8 mouse cellular contexts compared by ENCODE assay signal in the genomic region with DNA sequence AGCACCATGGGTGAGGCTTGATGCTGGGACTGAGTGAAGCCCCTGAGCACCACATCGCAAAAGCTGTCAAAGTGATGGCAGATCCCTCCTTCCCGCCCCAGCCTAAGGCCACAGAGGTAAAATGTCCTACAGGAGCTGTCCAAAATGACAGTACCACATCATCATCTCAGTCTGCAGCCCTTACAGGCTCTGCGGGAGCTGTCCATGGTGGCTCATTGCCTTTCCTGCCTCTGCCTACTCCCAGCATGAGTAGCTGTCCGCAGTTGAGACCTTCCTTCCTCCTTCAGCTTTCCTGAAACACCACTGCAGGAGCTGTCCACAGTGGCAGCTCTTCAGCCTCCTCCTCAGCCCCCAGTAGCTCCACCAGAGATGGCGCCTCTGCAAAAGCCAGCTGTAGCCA. TPM values are rescaled to one million over a fixed set of nuclear protein-coding genes. Genes with fewer than 3 reads are reported as not detected.
DNase-seq lines count a peak whose midpoint lies in the region; ATAC-seq lines count a peak whose summit lies in the region.
"Had no signal": no experiment of that assay in that cellular context is flagged by ENCODE, and none has a peak within 500 bp of the region (broad histone marks: within the 10 kb centered on the region; RNA-seq: fewer than 3 reads in every experiment).

No protein-coding gene starts in this region.

- H3K4me1 ChIP-seq in kidney, embryonic 14.5 days (ENCODE audit: control insufficient read depth, insufficient read depth, low read length): no peaks in the 10 kb centered on the region
- H3K4me1 ChIP-seq in midbrain, embryonic 16.5 days (ENCODE audit: control insufficient read depth, insufficient read depth, low read length): peaks cover 13% of the 10 kb centered on the region
- no peaks in the 10 kb centered on the region for H3K4me1 ChIP-seq in hindbrain, embryonic 11.5 days (replicated peaks; ENCODE audit: control insufficient read depth, insufficient read depth, low read length)

- H3K36me3 ChIP-seq in kidney, embryonic 14.5 days (ENCODE audit: control insufficient read depth, insufficient read depth, low read length): no peaks in the 10 kb centered on the region; the same call in 1 of the 2 replicates
- no peaks in the 10 kb centered on the region for H3K36me3 ChIP-seq in midbrain, embryonic 16.5 days (ENCODE audit: control insufficient read depth, insufficient read depth, low read length)
- no peaks in the 10 kb centered on the region for H3K36me3 ChIP-seq in hindbrain, embryonic 11.5 days (ENCODE audit: control insufficient read depth, insufficient read depth, low read length)

- no peak overlapping the region for H3K4me3 ChIP-seq in kidney, embryonic 14.5 days (ENCODE audit: low read length)
- no peak overlapping the region for H3K4me3 ChIP-seq in midbrain, embryonic 16.5 days (ENCODE audit: low read depth, low read length)
- no peak overlapping the region for H3K4me3 ChIP-seq in hindbrain, embryonic 11.5 days (ENCODE audit: low read depth, low read length)
- H3K4me3 ChIP-seq: neural tube, embryonic 13.5 days had no signal

- H3K27ac ChIP-seq in kidney, embryonic 14.5 days (ENCODE audit: low read depth, low read length): no peak overlapping the region
- no peak overlapping the region for H3K27ac ChIP-seq in midbrain, embryonic 16.5 days (ENCODE audit: low read length)
- H3K27ac ChIP-seq in hindbrain, embryonic 11.5 days (ENCODE audit: low read depth, low read length): no peak overlapping the region
- H3K27ac ChIP-seq: neural tube, embryonic 13.5 days had no signal

- H3K9me3 ChIP-seq in kidney, embryonic 14.5 days (ENCODE audit: control insufficient read depth, low read length): no peaks in the 10 kb centered on the region
- H3K9me3 ChIP-seq in midbrain, embryonic 16.5 days (replicated peaks; ENCODE audit: control insufficient read depth, low read length, poor library complexity, severe bottlenecking): no peaks in the 10 kb centered on the region
- H3K9me3 ChIP-seq in hindbrain, embryonic 11.5 days (ENCODE audit: control insufficient read depth, low read length): no peaks in the 10 kb centered on the region
- H3K9me3 ChIP-seq: neural tube, embryonic 13.5 days had no signal

- no peaks in the 10 kb centered on the region for H3K27me3 ChIP-seq in kidney, embryonic 14.5 days (ENCODE audit: control insufficient read depth, insufficient read depth, low read length)
- no peaks in the 10 kb centered on the region for H3K27me3 ChIP-seq in midbrain, embryonic 16.5 days (ENCODE audit: control insufficient read depth, insufficient read depth, low read depth, low read length)
- no peaks in the 10 kb centered on the region for H3K27me3 ChIP-seq in hindbrain, embryonic 11.5 days (ENCODE audit: control insufficient read depth, insufficient read depth, low read length)
- H3K27me3 ChIP-seq: neural tube, embryonic 13.5 days had no signal

- no peak overlapping the region for H3K9ac ChIP-seq in kidney, embryonic 14.5 days (ENCODE audit: low read depth, low read length)
- no peak overlapping the region for H3K9ac ChIP-seq in midbrain, embryonic 16.5 days (ENCODE audit: low read depth, low read length)
- no peak overlapping the region for H3K9ac ChIP-seq in hindbrain, embryonic 11.5 days (ENCODE audit: low read depth, low read length)
- H3K9ac ChIP-seq: neural tube, embryonic 13.5 days had no signal

- H3K4me2 ChIP-seq in kidney, embryonic 14.5 days (replicated peaks; ENCODE audit: low read depth, low read length): no peak overlapping the region
- H3K4me2 ChIP-seq in midbrain, embryonic 16.5 days (ENCODE audit: low read length): no peak overlapping the region
- H3K4me2 ChIP-seq in hindbrain, embryonic 11.5 days (replicated peaks; ENCODE audit: low read depth, low read length): no peak overlapping the region
- H3K4me2 ChIP-seq: neural tube, embryonic 13.5 days had no signal

- ATAC-seq in kidney, embryonic 14.5 days (ENCODE audit: low FRiP score, low TSS enrichment): no peak; the same call in 1 of the 2 replicates
- peak; percentile 99 for ATAC-seq in megakaryocyte progenitor cell, adult 5-6 weeks (replicated peaks; ENCODE audit: poor library complexity)
- no peak for ATAC-seq in midbrain, embryonic 16.5 days
- no peak for ATAC-seq in hindbrain, embryonic 11.5 days (ENCODE audit: low FRiP score)

- DNase-seq in kidney, adult 9 months: peak; percentile 31
- DNase-seq in Muller cell, postnatal 12 days (ENCODE audit: inconsistent ontology term): peak; percentile 31
- DNase-seq in embryo, embryonic 11 days: peak; percentile 57
- no peak for DNase-seq in hindbrain, embryonic 11.5 days (ENCODE audit: low spot score)

- 82% methylated on average over 5 of the region's 5 CpGs for WGBS in kidney, embryonic 14.5 days
- WGBS in midbrain, embryonic 16.5 days: 92% methylated on average over 5 of the region's 5 CpGs
- WGBS in hindbrain, embryonic 11.5 days: 85% methylated on average over 5 of the region's 5 CpGs

RNA-seq across cellular contexts. Expression of a gene that starts 9.7 kb away (rescaled TPM):
- polyA plus RNA-seq in kidney, embryonic 14.5 days (2014; fragmentation: Nextera tagmentation; extraction: Ambion mirVana): 30.3 and 46.4 TPM in 2 replicates
- 22.2 and 23.3 TPM in 2 replicates for total RNA-seq in megakaryocyte progenitor cell, adult 5-6 weeks (2015)
- 17.0 and 18.4 TPM in 2 replicates for total RNA-seq in megakaryocyte progenitor cell, adult 5-6 weeks (2017)
- 164 and 177 TPM in 2 replicates for polyA plus RNA-seq in midbrain, embryonic 16.5 days (2015; fragmentation: Nextera tagmentation; extraction: Ambion mirVana)
- polyA plus RNA-seq in hindbrain, embryonic 11.5 days (2014; fragmentation: Nextera tagmentation; extraction: Ambion mirVana): 95.6 and 103 TPM in 2 replicates

RNA-seq across cellular contexts. Expression of a gene that starts 54.7 kb away (rescaled TPM):
- polyA plus RNA-seq in kidney, embryonic 14.5 days (2014; fragmentation: Nextera tagmentation; extraction: Ambion mirVana): 16.7 and 20.0 TPM in 2 replicates
- total RNA-seq in megakaryocyte progenitor cell, adult 5-6 weeks (2015): 13.2 and 16.1 TPM in 2 replicates
- total RNA-seq in megakaryocyte progenitor cell, adult 5-6 weeks (2017): 5.7 and 10.1 TPM in 2 replicates
- polyA plus RNA-seq in midbrain, embryonic 16.5 days (2015; fragmentation: Nextera tagmentation; extraction: Ambion mirVana): 14.3 and 15.2 TPM in 2 replicates
- polyA plus RNA-seq in hindbrain, embryonic 11.5 days (2014; fragmentation: Nextera tagmentation; extraction: Ambion mirVana): 18.4 and 21.4 TPM in 2 replicates
